Mouse (Mus musculus): ENCODE results near the gene Mmp23. TPM values are rescaled to one million over a fixed set of nuclear protein-coding genes. Genes with fewer than 3 reads are reported as not detected.
"Not testable (repeated sequence)": the region's sequence is repeated elsewhere in the genome, so short reads cannot be mapped to it uniquely, and the experiment has no call there.

The Mmp23 gene
- 1 to 10 TPM; 1.2 to 2.4 TPM for total RNA-seq (2021)
- long read RNA-seq, experiment 1, partial matches to known transcripts: 0 of 2 reads
- long read RNA-seq, experiment 1, other reads (novel, unspliced or antisense): 2 of 2 reads
- long read RNA-seq, experiment 2, partial matches to known transcripts: 0 of 1 reads
- long read RNA-seq, experiment 2, other reads (novel, unspliced or antisense): 1 of 1 reads

GRCm38 (mm10) chr4:155653086-155653450 is at the start of gene Mmp23:
Gene Mmp23 (minus strand): TSS chr4:155653384.
- no peak for DNase-seq (ENCODE audit: low spot score in 2 of 2)
- intact Hi-C loops (cut with DNase I): no loop called here

GRCm38 (mm10) chr4:155700425-155700824 is 47.2 kb upstream of the Mmp23 start:
- intact Hi-C loops (cut with DNase I): loop anchor here (5.0 kb wide), 1 partner anchor 73 kb away; no protein-coding TSS in a partner anchor
- no peak for DNase-seq (ENCODE audit: low spot score in 2 of 2)

GRCm38 (mm10) chr4:155696261-155697255 is 43.4 kb upstream of the Mmp23 start:
- no peak for DNase-seq (ENCODE audit: low spot score in 2 of 2)
- intact Hi-C loops (cut with DNase I): no loop called here

- DNase-seq (ENCODE audit: low spot score in 2 of 2): no peak
- intact Hi-C loops (cut with DNase I): no loop called here
These were observed 42.4 kb upstream of the Mmp23 start for GRCm38 (mm10) chr4:155695531-155696062.

GRCm38 (mm10) chr4:155694482-155695401 is 41.6 kb upstream of the Mmp23 start:
- intact Hi-C loops (cut with DNase I): no loop called here
- DNase-seq (ENCODE audit: low spot score in 2 of 2): peak; percentile 87 to 90

- DNase-seq (ENCODE audit: low spot score in 2 of 2): peak; percentile 72 to 79
- intact Hi-C loops (cut with DNase I): no loop called here
These were observed 40.9 kb upstream of the Mmp23 start, which contains the start of gene Fndc10 for GRCm38 (mm10) chr4:155694111-155694481. Gene Fndc10 (plus strand): TSS chr4:155694342.

- no peak for DNase-seq (ENCODE audit: low spot score in 2 of 2)
- intact Hi-C loops (cut with DNase I): no loop called here
These were observed 39.2 kb upstream of the Mmp23 start for GRCm38 (mm10) chr4:155692421-155692820.

- intact Hi-C loops (cut with DNase I): no loop called here
- DNase-seq (ENCODE audit: low spot score in 2 of 2): peak in 1 of 2 experiments; percentile 39
These were observed 37.6 kb upstream of the Mmp23 start for GRCm38 (mm10) chr4:155690571-155691375.

- intact Hi-C loops (cut with DNase I); DNase-seq (ENCODE audit: low spot score in 2 of 2): not testable (repeated sequence)
These were observed 34.6 kb upstream of the Mmp23 start for GRCm38 (mm10) chr4:155687764-155688163.

GRCm38 (mm10) chr4:155683670-155684277 is 30.6 kb upstream of the Mmp23 start:
- not testable (repeated sequence) for DNase-seq (ENCODE audit: low spot score in 2 of 2)

GRCm38 (mm10) chr4:155675991-155676390 is 22.8 kb upstream of the Mmp23 start:
- DNase-seq (ENCODE audit: low spot score in 2 of 2): no peak
- intact Hi-C loops (cut with DNase I): no loop called here

More at GRCm38 (mm10) chr4:155683670-155684277, 30.6 kb upstream of the Mmp23 start:
- intact Hi-C loops (cut with DNase I): not testable (repeated sequence)

- intact Hi-C loops (cut with DNase I): no loop called here
These were observed 18.9 kb upstream of the Mmp23 start for GRCm38 (mm10) chr4:155672082-155672481.

GRCm38 (mm10) chr4:155670236-155670635 is 17.1 kb upstream of the Mmp23 start:
- intact Hi-C loops (cut with DNase I); DNase-seq (ENCODE audit: low spot score in 2 of 2): not testable (repeated sequence)

More at GRCm38 (mm10) chr4:155672082-155672481, 18.9 kb upstream of the Mmp23 start:
- DNase-seq (ENCODE audit: low spot score in 2 of 2): no peak

GRCm38 (mm10) chr4:155669598-155670075 is 16.5 kb upstream of the Mmp23 start:
- intact Hi-C loops (cut with DNase I): loop anchor here (5.0 kb wide), 2 partner anchors 38 to 42 kb away; no protein-coding TSS in a partner anchor
- no peak for DNase-seq (ENCODE audit: low spot score in 2 of 2)

GRCm38 (mm10) chr4:155668689-155669597 is 15.8 kb upstream of the Mmp23 start, which contains the start of gene Mib2:
Gene Mib2 (minus strand): TSS chr4:155669198.
- intact Hi-C loops (cut with DNase I): loop anchor here (5.0 kb wide), 2 partner anchors 38 to 42 kb away; no protein-coding TSS in a partner anchor
- peak; percentile 97 to 99 for DNase-seq (ENCODE audit: low spot score in 2 of 2)

GRCm38 (mm10) chr4:155666903-155667302 is 13.7 kb upstream of the Mmp23 start:
- intact Hi-C loops (cut with DNase I): loop anchor here (5.0 kb wide), 2 partner anchors 40 kb away; no protein-coding TSS in a partner anchor

More at GRCm38 (mm10) chr4:155666903-155667302, 13.7 kb upstream of the Mmp23 start:
- no peak for DNase-seq (ENCODE audit: low spot score in 2 of 2)
